Mouse (Mus musculus): ENCODE data around the gene Tnfsf18. TPM values are rescaled to one million over a fixed set of nuclear protein-coding genes. Genes with fewer than 3 reads are reported as not detected.
A peak's percentile ranks its signal among the peaks of the same experiment; 100 is the strongest.

Tnfsf18 gene
- total and polyA plus RNA-seq, 3 experiments: not detected

- no peak overlapping the region for H3K4me3 ChIP-seq (ENCODE audit: control insufficient read depth in 1 of 2, insufficient read depth in 1 of 2, low read depth in 2 of 2, low read length in 2 of 2)
- no peak for TF ChIP-seq ETS1 (IDR thresholded peaks at IDR 0.05; ENCODE audit: low read depth, low read length)
Measured at GRCm38 (mm10) chr1:161451683-161452245, 42.7 kb upstream of the Tnfsf18 start.

GRCm38 (mm10) chr1:161452250-161452649, 42.2 kb upstream of the Tnfsf18 start:
- no peak for DNase-seq (ENCODE audit: low read depth, low spot score)
- H3K36me3 ChIP-seq (ENCODE audit: control insufficient read depth in 1 of 2, insufficient read depth in 2 of 2, low read length in 2 of 2): no peaks in the 10 kb centered on the region
- no peaks in the 10 kb centered on the region for H3K27me3 ChIP-seq (ENCODE audit: control insufficient read depth in 1 of 2, insufficient read depth in 2 of 2, low read length in 2 of 2)
- no peaks in the 10 kb centered on the region for H3K79me2 ChIP-seq (ENCODE audit: control insufficient read depth, insufficient read depth, low read length, poor library complexity)
- TF ChIP-seq EP300 (IDR thresholded peaks at IDR 0.05; ENCODE audit: low read depth in 1 of 2, low read length in 2 of 2) (no peak), ZKSCAN1 (IDR thresholded peaks at IDR 0.05; ENCODE audit: low read depth, low read length) (no peak), MXI1 (IDR thresholded peaks at IDR 0.05; ENCODE audit: low read depth, low read length) (no peak), NRF1 (IDR thresholded peaks at IDR 0.05; ENCODE audit: insufficient read depth, low read depth, low read length, poor library complexity, severe bottlenecking) (no peak), TCF12 (IDR thresholded peaks at IDR 0.05; ENCODE audit: low read depth, low read length) (no peak), SIN3A (IDR thresholded peaks at IDR 0.05; ENCODE audit: low read length) (no peak), CHD1 (IDR thresholded peaks at IDR 0.05; ENCODE audit: low read depth, low read length) (no peak), POLR2A (IDR thresholded peaks at IDR 0.05; ENCODE audit: control insufficient read depth in 1 of 2, insufficient read depth in 1 of 2, low read depth in 1 of 2, low read length in 2 of 2, poor library complexity in 1 of 2) (no peak), NELFE (IDR thresholded peaks at IDR 0.05; ENCODE audit: low read depth, low read length) (no peak), CHD2 (IDR thresholded peaks at IDR 0.05; ENCODE audit: low read length) (no peak), GABPA (IDR thresholded peaks at IDR 0.05; ENCODE audit: low read depth, low read length) (no peak)
- no peaks in the 10 kb centered on the region for H3K9me3 ChIP-seq (replicated peaks; ENCODE audit: insufficient read depth, low read length)
- H3K4me3 ChIP-seq (ENCODE audit: control insufficient read depth in 1 of 2, insufficient read depth in 1 of 2, low read depth in 2 of 2, low read length in 2 of 2): no peak overlapping the region
- no peaks in the 10 kb centered on the region for H3K4me1 ChIP-seq (ENCODE audit: control insufficient read depth in 1 of 2, insufficient read depth in 2 of 2, low read length in 2 of 2)
- no peak overlapping the region for H3K9ac ChIP-seq (ENCODE audit: control insufficient read depth, low read depth, low read length, poor library complexity, severe bottlenecking)
- H3K27ac ChIP-seq (ENCODE audit: control insufficient read depth, low read depth, low read length): no peak overlapping the region

More at GRCm38 (mm10) chr1:161451683-161452245, 42.7 kb upstream of the Tnfsf18 start:
- Histone ChIP-seq H3K36me3 (ENCODE audit: control insufficient read depth in 1 of 2, insufficient read depth in 2 of 2, low read length in 2 of 2) (no peaks in the 10 kb centered on the region), H3K9me3 (replicated peaks; ENCODE audit: insufficient read depth, low read length) (no peaks in the 10 kb centered on the region), H3K4me1 (ENCODE audit: control insufficient read depth in 1 of 2, insufficient read depth in 2 of 2, low read length in 2 of 2) (no peaks in the 10 kb centered on the region), H3K9ac (ENCODE audit: control insufficient read depth, low read depth, low read length, poor library complexity, severe bottlenecking) (no peak overlapping the region), H3K79me2 (ENCODE audit: control insufficient read depth, insufficient read depth, low read length, poor library complexity) (no peaks in the 10 kb centered on the region), H3K27ac (ENCODE audit: control insufficient read depth, low read depth, low read length) (no peak overlapping the region), H3K27me3 (ENCODE audit: control insufficient read depth in 1 of 2, insufficient read depth in 2 of 2, low read length in 2 of 2) (0 out of 4 replicates have a peak, but pooled peaks cover 0 to under 1% of the 10 kb centered on the region in 2 experiments)
- no peak for DNase-seq (ENCODE audit: low read depth, low spot score)

DNA sequence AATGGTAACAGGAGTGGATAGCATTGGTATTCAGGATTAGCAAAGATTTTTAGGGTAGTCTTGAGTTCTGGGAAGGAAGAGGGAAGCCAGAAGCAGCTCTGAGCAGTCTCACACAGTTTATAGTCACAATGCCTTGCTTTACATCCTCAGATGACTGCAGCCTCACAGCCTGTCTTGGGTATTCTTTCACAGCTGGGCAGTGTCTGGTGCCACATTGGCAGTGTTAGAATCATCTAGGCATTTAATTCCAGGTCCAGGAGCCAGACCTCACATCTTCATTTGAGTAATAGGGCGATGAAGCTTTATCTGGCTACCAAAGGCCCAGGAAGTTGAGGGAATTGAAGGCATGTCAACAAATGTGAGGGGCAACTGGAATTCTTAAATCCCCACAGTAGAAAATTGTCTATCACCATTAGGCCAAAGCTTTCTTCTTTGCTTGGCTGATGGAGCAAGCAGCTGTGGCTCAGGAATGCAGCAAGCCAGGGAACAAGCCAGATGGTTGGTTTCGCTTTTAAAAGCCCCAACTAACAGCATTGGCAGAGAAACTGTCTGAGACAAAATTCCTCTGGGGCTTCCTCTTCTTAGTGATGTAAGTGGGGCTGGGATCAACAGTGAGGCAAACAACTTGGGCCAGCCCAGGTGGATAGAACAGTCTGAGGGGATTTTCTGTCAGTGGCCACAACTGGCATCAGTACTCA, 30.9 kb upstream of the Tnfsf18 start:
- no peak overlapping the region for H3K27ac ChIP-seq (ENCODE audit: control insufficient read depth, low read depth, low read length)
- H3K4me3 ChIP-seq (ENCODE audit: control insufficient read depth in 1 of 2, insufficient read depth in 1 of 2, low read depth in 2 of 2, low read length in 2 of 2): peak overlapping the region; percentile 24 to 39; a peak in 2 of 4 replicates
- no peaks in the 10 kb centered on the region for H3K4me1 ChIP-seq (ENCODE audit: control insufficient read depth in 1 of 2, insufficient read depth in 2 of 2, low read length in 2 of 2)
- H3K36me3 ChIP-seq (ENCODE audit: control insufficient read depth in 1 of 2, insufficient read depth in 2 of 2, low read length in 2 of 2): no peaks in the 10 kb centered on the region
- TF ChIP-seq POLR2A (IDR thresholded peaks at IDR 0.05; ENCODE audit: control insufficient read depth in 1 of 2, insufficient read depth in 1 of 2, low read depth in 1 of 2, low read length in 2 of 2, poor library complexity in 1 of 2): no peak
- no peak for TF ChIP-seq TBP (IDR thresholded peaks at IDR 0.05; ENCODE audit: low read depth, low read length)
- TF ChIP-seq ZMIZ1 (IDR thresholded peaks at IDR 0.05; ENCODE audit: low read depth, low read length): no peak
- no peak for TF ChIP-seq CHD1 (IDR thresholded peaks at IDR 0.05; ENCODE audit: low read depth, low read length)
- TF ChIP-seq MYB (IDR thresholded peaks at IDR 0.05; ENCODE audit: low read depth, low read length): no peak
- TF ChIP-seq UBTF (IDR thresholded peaks at IDR 0.05; ENCODE audit: borderline replicate concordance, insufficient read depth, low read depth, low read length): no peak
- no peak for TF ChIP-seq EP300 (IDR thresholded peaks at IDR 0.05; ENCODE audit: low read depth in 1 of 2, low read length in 2 of 2)
- TF ChIP-seq ELF1 (IDR thresholded peaks at IDR 0.05; ENCODE audit: low read depth, low read length): no peak
- TF ChIP-seq HCFC1 (IDR thresholded peaks at IDR 0.05; ENCODE audit: low read depth, low read length): no peak
- no peak for TF ChIP-seq CTCF (IDR thresholded peaks at IDR 0.05 in 2 of 3, conservative IDR thresholded peaks at IDR 0.05 in 1 of 3; ENCODE audit: control insufficient read depth in 1 of 3, insufficient read depth in 1 of 3, low read depth in 2 of 3, low read length in 3 of 3, poor library complexity in 1 of 3, severe bottlenecking in 1 of 3)
- TF ChIP-seq SMC3 (IDR thresholded peaks at IDR 0.05; ENCODE audit: low read depth, low read length): no peak
- no peak for TF ChIP-seq NRF1 (IDR thresholded peaks at IDR 0.05; ENCODE audit: insufficient read depth, low read depth, low read length, poor library complexity, severe bottlenecking)
- no peak for TF ChIP-seq POLR2AphosphoS2 (IDR thresholded peaks at IDR 0.05; ENCODE audit: low read length)
- TF ChIP-seq RAD21 (IDR thresholded peaks at IDR 0.05; ENCODE audit: low read depth, low read length): no peak
- TF ChIP-seq ZKSCAN1 (IDR thresholded peaks at IDR 0.05; ENCODE audit: low read depth, low read length): no peak
- TF ChIP-seq NELFE (IDR thresholded peaks at IDR 0.05; ENCODE audit: low read depth, low read length): no peak
- no peak for TF ChIP-seq MAX (IDR thresholded peaks at IDR 0.05; ENCODE audit: low read length)
- no peaks in the 10 kb centered on the region for H3K27me3 ChIP-seq (ENCODE audit: control insufficient read depth in 1 of 2, insufficient read depth in 2 of 2, low read length in 2 of 2)
- DNase-seq (ENCODE audit: low read depth, low spot score): no peak
- no peaks in the 10 kb centered on the region for H3K79me2 ChIP-seq (ENCODE audit: control insufficient read depth, insufficient read depth, low read length, poor library complexity)
- H3K9ac ChIP-seq (ENCODE audit: control insufficient read depth, low read depth, low read length, poor library complexity, severe bottlenecking): no peak overlapping the region
- H3K9me3 ChIP-seq (replicated peaks; ENCODE audit: insufficient read depth, low read length): no peaks in the 10 kb centered on the region

Measured in MEL (cell line).